Mouse (Mus musculus) megakaryocyte, embryonic 14.5 days (primary cell): ENCODE results near the gene Kcne1.

Experiments used
- FLI1 ChIP-seq: IDR thresholded peaks from 2 replicates; pipeline ENCODE4 v1.6.1; 2012; ENCODE audit warnings: low read length, inconsistent platforms, mixed read lengths
- GATA1 ChIP-seq: IDR thresholded peaks from 3 replicates; pipeline ENCODE4 v1.6.1; 2012; ENCODE audit warnings: mixed read lengths, low read length, inconsistent platforms, borderline replicate concordance

DNA sequence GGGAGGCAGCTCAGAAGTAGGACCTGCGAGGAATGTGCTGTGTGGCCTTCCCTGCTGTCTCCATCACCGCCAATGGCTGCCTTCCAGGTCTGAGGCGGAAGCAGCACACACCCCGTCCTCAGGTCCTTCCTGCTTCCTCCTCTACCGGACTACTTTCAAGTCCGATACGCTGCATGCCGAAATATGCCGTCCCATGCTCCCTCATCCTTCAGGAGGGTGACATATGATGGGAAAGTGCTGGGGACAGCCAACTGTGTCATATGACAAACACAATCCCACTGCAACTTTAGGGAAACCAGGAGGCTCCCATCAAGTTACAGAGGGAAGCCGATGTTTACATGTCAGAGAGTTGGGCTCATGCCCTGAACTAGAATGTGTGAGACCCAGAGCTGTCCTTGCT lies 43.8 kb upstream of the Kcne1 start:
- TF ChIP-seq GATA1 (no peak), FLI1 (no peak)
